Mouse (Mus musculus): Measurements from ENCODE around the gene Ldb3. TPM values are rescaled to one million over a fixed set of nuclear protein-coding genes. Genes with fewer than 3 reads are reported as not detected.

Gene Ldb3
- total RNA-seq, 2 experiments from 2014 or later = 1,008 to 1,034 TPM

Other genes starting within 250 kb of the Ldb3 start
- not detected for gene Fam25c, start 233.2 kb downstream of the Ldb3 start, total RNA-seq (2021)
- 10 to 100 TPM; 11.6 to 12.6 TPM for gene Sncg, start 213.9 kb downstream of the Ldb3 start, total RNA-seq (2021)
- gene Mmrn2, start 213.2 kb downstream of the Ldb3 start, total RNA-seq (2021) = 10 to 100 TPM; 30.1 to 30.7 TPM
- gene Bmpr1a, start 85.3 kb downstream of the Ldb3 start, total RNA-seq (2021) = 10 to 100 TPM; 52.9 to 56.9 TPM
- gene 9230112D13Rik, start 65.9 kb downstream of the Ldb3 start, total RNA-seq (2021) = not detected
- gene Opn4, start 11.5 kb upstream of the Ldb3 start, total RNA-seq (2021) = 1 to 10 TPM; 1.9 to 2.5 TPM
- gene Wapl, start 85.2 kb upstream of the Ldb3 start, total RNA-seq (2021) = 10 to 100 TPM; 35.3 to 37.7 TPM
- gene Grid1, start 231.4 kb upstream of the Ldb3 start, total RNA-seq (2021) = not detected

Measured in heart, adult 18-20 months (tissue).